Mouse (Mus musculus) heart, adult 2 months (tissue): ENCODE results near the gene Tbca.

ENCODE experiments used
- CTCF ChIP-seq: fragments of 200-600 bp; IDR thresholded peaks from 2 replicates; pipeline ENCODE4 v1.8.1; 2022; ENCODE audit warnings: antibody characterized with exemption, mild to moderate bottlenecking, moderate library complexity
- POLR2A ChIP-seq: fragments of 200-500 bp; IDR thresholded peaks from 2 replicates; pipeline ENCODE4 v1.6.1; 2011; ENCODE audit warnings: mild to moderate bottlenecking, low read depth, low read length, control low read depth; ENCODE audit not compliant: insufficient read depth

DNA sequence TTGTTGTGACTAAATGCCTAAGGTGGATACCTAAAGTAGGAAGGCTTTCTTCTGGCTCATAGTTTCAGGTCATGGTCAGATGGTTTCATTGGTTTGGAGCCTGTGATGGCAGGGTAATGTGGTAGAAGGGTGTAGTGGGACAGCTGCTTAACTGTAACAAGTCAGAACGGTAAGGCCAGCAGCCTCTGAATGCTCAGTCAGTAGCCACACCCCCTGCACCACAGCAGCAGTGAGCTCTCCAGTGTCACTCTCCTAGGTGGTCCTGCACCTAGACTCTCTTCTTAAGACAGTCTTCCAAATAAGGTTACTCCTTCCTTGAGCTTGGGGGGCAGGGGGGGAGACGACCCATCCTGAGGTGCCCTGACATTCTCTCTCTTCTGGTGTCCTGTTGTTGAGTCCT, 39.1 kb downstream of the Tbca start:
- TF ChIP-seq POLR2A (no peak), CTCF (no peak)
